Mouse (Mus musculus) embryonic facial prominence, embryonic 11.5 days (tissue): ENCODE results near the gene Gm20792. TPM values are rescaled to one million over a fixed set of nuclear protein-coding genes. Genes with fewer than 3 reads are reported as not detected.
"Not testable (repeated sequence)": the region's sequence is repeated elsewhere in the genome, so short reads cannot be mapped to it uniquely, and the experiment has no call there.

Experiments
- ATAC-seq: fragments of 200-750 bp; cut with Nextera tagmentation; replicated peaks from 2 replicates; pipeline ENCODE4 v1.8.0; 2017; ENCODE audit warnings: low read depth; ENCODE audit not compliant: insufficient number of reproducible peaks, low FRiP score, low TSS enrichment
- DNase-seq: peaks from one replicate; pipeline ENCODE4 v3.0.0-alpha.2; 2015; ENCODE audit warnings: low spot score
- H3K27ac ChIP-seq: fragments of 300-500 bp; sonication (generic); replicated peaks from 2 replicates; pipeline ENCODE4 v1.5.1; 2014; ENCODE audit warnings: mild to moderate bottlenecking, low read depth, low read length, control low read depth
- H3K27me3 ChIP-seq: fragments of 300-500 bp; sonication (generic); 2 replicates; pipeline ENCODE4 v1.6.1; 2014; ENCODE audit warnings: mild to moderate bottlenecking, low read length, moderate library complexity, mixed read lengths; ENCODE audit not compliant: control insufficient read depth, insufficient read depth
- H3K36me3 ChIP-seq: fragments of 300-500 bp; sonication (generic); replicated peaks from 2 replicates; pipeline ENCODE4 v1.6.1; 2014; ENCODE audit warnings: low read depth, mild to moderate bottlenecking, low read length, moderate library complexity, mixed read lengths; ENCODE audit not compliant: control insufficient read depth, insufficient read depth
- H3K4me1 ChIP-seq: fragments of 300-500 bp; sonication (generic); 2 replicates; pipeline ENCODE4 v1.6.1; 2014; ENCODE audit warnings: low read length, mixed read lengths; ENCODE audit not compliant: control insufficient read depth, insufficient read depth
- H3K4me2 ChIP-seq: fragments of 300-500 bp; sonication (generic); 2 replicates; pipeline ENCODE4 v1.6.1; 2014; ENCODE audit warnings: low read depth, mild to moderate bottlenecking, control low read depth, low read length, moderate library complexity
- H3K4me3 ChIP-seq: fragments of 300-500 bp; sonication (generic); 2 replicates; pipeline ENCODE4 v1.5.1; 2014; ENCODE audit warnings: low read depth, low read length, control low read depth
- H3K9ac ChIP-seq: fragments of 300-500 bp; sonication (generic); replicated peaks from 2 replicates; pipeline ENCODE4 v1.6.1; 2014; ENCODE audit warnings: mild to moderate bottlenecking, control low read depth, low read length
- H3K9me3 ChIP-seq: fragments of 300-500 bp; sonication (generic); replicated peaks from 2 replicates; pipeline ENCODE4 v1.6.1; 2016; ENCODE audit warnings: mild to moderate bottlenecking, low read length, inconsistent platforms, mixed read lengths; ENCODE audit not compliant: control insufficient read depth
- WGBS: fragments of 180-500 bp; shearing (Covaris S2); extraction: QIAGEN DNeasy Blood & Tissue Kit; methylation state at CpG from one replicate; pipeline ENCODE4 v1.1.7; 2014; 5-methylcytosine and 5-hydroxymethylcytosine counted together
- polyA plus RNA-seq: library from polyadenylated mRNA; unstranded; fragments of >200 nt; fragmentation: Nextera tagmentation; extraction: Ambion mirVana; gene quantifications from 2 replicates; pipeline ENCODE4 v1.2.1, GENCODE M21; 2014

Gene Gm20792
- not detected in 2 replicates for polyA plus RNA-seq

DNA sequence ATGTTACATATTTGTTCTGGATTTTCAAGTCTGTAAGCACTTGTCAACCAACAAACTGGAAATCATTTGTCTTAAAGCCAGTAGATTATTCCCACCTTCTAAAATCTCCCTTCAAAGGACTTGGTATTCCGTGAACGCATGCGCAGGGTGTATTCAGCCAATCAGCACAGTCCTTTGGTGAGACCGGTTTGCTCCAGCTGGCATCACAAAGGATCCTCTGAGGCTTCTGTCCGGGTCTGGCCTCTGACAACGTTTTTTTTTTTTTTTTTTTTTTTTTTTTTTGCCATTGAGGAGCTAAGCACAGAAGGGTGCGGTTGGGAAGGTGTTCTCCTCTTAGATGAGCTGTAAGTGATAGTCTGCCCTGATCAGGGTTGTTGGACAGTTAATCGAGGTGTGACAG, at the start of gene Gm20792:
Gene Gm20792 (plus strand): TSS at position 301 of the 400 bp plus-strand sequence.
- DNase-seq, H3K27ac ChIP-seq, H3K27me3 ChIP-seq, H3K4me2 ChIP-seq, H3K4me3 ChIP-seq, ATAC-seq, H3K36me3 ChIP-seq, H3K9ac ChIP-seq, H3K4me1 ChIP-seq, H3K9me3 ChIP-seq: not testable (repeated sequence)
- no CpG with 5 or more reads among the region's 8 CpGs for WGBS
